Mouse (Mus musculus) urinary bladder, postnatal 36 days (tissue): ENCODE data around the gene Nrxn2.

ENCODE experiments used
- DNase-seq, 2 experiments: peaks; one replicate each; pipeline ENCODE4 v3.0.0; 2022; ENCODE audit warnings: low spot score in 2 of 2, mixed read lengths in 1 of 2

The Nrxn2 gene

GRCm38 (mm10) chr19:6542367-6543034 lies 124.0 kb downstream of the Nrxn2 start, which contains the start of gene Slc22a12:
Slc22a12 (minus strand) TSS chr19:6543032.
- no peak for DNase-seq

GRCm38 (mm10) chr19:6543035-6543383 lies 124.5 kb downstream of the Nrxn2 start:
- no peak for DNase-seq

DNA sequence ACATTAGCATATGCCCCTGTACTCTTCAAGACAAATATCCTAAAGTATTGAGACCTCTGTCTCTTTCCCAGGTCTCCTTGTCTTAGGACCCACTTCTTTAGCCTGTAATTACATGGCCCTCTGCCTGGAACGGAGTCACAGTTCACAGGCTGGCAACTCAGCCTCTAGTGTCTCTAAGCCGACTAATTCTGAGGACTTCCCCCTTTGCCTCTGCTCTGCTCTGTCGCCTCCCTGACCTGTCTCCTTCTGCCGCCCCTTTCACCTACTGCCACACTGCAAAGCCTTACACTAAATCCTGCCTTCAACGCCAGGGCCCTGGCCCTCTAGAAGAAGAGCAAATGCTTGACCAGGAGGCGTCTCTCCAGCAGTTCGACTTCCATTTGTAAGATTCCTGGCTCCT lies 125.0 kb downstream of the Nrxn2 start:
- DNase-seq = no peak

DNA sequence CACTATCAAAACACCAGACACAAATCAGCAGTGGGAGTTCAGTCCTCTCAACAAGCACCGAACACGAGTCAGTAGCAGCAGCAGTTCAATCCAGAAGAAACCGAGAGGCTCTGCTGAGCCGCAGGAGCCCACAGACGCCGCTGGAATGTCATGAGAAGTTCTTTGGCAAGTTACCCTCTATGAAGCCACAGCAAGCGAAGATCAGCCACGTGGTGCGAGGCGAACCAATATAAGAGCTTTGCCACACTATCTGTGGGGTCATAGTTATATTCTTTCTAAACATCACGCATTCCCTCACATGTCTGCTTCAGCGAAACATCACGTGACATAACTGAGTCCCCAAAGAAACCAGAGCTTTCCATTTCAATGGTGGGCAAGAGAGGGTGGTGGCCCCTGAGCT lies 126.2 kb downstream of the Nrxn2 start:
- DNase-seq = no peak

DNA sequence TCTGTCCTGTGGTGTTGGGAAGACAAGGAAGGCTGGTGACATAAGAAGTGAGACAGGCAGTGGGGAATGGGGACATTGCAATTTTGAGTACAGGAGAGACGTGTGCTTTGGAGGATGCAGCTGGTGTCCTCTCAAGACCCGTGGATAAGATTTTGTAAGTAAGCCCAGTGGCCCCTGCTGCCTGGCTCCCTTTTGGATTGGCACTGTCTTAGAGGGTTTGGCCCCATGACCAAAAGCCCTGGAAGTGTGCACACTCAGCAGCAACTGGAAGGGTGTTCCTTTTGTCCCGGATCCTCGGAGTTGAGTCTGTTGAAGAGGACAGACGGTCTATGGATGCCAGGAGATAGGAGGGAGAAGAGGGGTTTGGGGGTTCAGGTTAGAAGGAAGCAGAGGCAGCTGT lies 127.0 kb downstream of the Nrxn2 start:
- no peak for DNase-seq

DNA sequence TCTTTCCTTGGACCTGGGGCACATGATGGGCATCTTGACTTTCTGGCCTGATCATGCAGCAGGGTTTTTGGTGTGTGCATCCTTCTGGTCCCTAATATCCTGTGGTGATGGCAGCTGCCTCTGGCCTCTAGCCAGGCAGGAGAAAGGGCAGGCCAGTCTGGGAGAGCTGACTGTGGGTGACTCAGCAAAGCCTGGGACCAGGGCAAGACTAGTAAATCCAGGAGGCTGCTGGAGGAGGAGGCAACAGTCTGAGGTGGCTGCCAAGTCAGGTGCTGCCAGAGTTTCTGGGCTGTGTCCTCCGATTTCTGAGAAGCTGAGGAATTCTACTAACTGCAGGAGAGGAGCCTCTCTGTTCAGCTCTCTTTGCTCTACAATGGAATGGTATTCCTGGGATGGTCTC lies 127.6 kb downstream of the Nrxn2 start:
- peak in 1 of 2 experiments; percentile 47 for DNase-seq

DNA sequence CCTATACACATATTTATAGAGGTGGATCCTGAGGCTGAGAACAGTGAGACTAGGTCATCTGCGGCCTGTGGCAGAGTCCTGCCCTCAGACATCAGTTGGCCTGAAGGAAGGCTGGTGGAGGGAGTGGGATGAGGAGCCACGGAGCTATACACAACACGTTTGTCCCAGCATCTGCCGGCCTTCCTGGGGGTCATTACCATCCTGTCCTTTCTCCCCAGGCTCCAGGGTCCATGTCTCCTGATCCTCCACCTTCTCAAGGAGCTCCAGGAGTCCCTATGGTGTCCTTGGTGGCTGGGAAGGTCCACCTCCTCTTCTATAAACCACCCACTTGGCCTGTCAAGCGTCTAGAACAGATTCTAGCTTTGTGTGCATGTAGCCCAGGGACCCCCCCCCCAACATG lies 129.3 kb downstream of the Nrxn2 start:
- DNase-seq = no peak

DNA sequence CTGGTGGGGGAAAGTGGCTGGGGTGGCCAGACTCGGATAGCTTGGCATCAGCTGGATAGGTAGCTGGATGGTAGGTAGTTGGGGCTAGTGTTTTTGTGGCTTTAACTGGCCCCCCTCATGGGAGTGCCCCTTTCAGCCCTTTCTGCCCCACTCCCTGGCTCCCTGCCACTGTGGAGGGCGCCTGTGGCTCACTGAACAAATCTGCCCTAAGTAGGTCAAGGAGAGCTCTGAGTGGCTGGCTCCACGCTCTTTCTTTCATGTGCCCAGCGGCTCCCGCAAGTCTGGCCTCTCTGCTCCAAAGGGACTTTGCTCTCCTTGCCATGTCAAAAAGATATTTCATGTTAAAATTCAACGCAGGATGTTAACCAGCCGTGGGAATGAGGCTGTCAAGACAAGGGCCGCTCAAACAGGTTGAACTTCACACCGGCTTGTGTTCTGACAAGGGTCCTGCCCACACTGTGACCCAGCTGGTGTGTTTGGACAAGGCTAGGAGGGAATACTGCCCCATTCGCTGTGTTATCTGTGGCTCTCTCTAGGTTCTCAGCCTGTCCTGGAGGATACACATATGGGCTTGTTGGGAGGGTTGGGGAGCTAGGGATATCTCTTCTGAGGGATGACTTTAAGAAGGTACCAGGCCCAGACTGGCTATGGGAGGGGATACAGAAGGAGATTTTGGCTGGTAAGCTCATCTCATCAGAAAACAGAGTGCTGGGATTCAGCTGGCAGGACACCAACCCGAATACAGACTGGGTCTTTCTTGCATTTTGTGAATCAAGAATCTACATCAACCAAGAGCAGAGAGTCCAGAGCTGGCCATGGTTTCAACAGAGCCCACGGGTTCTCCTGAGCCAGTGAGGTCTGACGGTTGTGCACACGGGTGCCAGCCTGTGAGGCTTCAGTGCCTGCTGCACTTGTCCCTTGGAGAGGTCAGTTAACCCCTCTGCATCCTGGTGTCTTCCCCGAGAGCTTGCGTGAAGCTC lies 130.2 kb downstream of the Nrxn2 start:
- DNase-seq = no peak

GRCm38 (mm10) chr19:6549566-6549965 lies 131.0 kb downstream of the Nrxn2 start:
- DNase-seq = no peak

DNA sequence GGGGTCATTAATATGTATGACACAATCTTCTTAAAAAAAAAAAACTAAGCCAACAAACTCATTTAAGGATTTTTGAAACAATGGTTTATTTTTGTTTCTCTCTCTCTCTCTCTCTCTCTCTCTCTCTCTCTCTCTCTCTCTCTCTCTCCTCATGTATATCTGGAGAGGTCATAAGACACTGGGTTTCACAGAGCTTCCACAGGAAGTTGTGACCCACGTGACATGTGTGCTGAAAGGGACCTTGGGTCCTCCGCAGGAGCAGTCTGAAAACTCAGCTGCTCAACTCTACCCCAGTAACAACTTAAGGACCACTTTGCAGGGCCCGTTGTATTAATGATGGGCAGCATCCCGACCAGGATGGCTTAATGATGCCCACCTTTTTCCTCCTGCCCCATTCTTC lies 132.7 kb downstream of the Nrxn2 start:
- no peak for DNase-seq

- DNase-seq = peak; percentile 56 to 63
Observed at GRCm38 (mm10) chr19:6552302-6553028, 133.9 kb downstream of the Nrxn2 start.

DNA sequence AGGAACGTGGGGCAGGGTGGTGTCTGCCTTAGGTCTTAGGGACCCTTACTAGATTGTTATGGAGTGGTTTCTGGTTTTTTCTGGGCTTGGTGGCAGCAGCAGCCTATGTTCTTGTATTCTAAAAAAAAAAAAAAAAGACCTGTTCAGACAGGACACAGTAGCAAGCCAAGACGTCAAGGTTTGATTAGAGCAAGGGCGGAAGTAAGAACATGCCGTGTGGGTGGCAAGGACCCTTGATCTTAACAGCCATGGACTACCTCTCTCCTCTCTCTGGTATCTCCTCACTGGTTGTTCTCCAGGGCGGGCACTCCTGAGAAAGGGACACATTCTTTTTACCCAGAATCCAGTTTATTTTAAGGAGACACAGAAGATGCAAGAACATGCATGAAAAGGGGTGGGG lies 134.6 kb downstream of the Nrxn2 start:
- DNase-seq = no peak

DNA sequence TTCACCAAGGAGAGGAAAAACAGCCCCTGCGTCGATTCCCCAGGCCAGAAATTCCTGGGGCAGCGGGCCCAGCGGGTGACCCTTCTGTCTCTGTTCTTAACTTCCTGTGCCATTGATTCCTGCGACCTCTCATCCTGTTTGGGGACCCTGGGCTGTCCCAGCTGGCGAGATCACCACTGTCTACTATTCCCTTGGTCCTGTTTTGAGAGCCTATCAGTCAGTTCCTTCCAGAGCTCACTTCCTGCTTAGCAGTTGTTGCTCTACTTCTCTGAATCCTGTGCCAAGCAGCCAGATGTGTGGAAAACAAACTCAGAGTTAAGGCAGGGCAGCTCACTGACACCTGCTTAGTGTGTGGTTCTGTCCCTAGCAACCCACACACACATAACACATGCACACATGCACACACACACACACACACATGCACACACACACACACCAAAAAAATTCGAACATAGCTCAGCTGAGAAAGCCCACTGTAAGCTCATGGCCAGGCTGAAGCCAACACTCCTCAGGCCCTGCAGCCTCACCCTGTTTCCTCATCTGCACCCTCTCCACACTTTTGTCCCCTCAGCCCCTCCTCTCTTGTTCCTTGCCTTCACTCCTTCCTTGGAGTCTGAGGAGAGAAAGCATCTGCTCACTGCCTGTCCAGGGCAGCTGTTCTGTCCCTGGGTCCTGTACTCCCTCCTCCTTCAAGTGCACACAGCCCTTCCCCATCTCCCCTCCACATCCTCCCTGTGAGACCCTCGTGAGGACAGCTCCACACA lies 135.5 kb downstream of the Nrxn2 start:
- DNase-seq = no peak

DNA sequence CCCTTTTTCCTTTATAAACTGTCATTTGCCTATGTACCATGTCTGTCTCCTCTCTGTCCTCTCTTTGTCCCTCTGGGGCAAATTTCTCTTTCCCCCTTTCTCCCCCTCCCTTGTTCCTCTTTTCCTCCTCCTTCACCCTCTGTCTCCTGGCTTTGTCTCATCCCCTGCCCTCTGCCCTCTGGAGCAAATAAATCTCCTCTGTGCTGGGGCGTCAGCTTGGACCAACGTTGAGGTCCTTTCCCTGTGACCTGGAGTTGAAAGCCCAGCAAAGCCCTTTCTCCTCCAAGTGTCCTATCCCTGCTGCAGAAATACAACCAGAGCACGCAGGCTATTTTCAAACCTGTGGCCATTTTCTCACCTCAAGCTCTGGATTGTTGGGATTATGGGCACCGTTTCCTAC lies 141.0 kb downstream of the Nrxn2 start:
- DNase-seq = no peak

DNA sequence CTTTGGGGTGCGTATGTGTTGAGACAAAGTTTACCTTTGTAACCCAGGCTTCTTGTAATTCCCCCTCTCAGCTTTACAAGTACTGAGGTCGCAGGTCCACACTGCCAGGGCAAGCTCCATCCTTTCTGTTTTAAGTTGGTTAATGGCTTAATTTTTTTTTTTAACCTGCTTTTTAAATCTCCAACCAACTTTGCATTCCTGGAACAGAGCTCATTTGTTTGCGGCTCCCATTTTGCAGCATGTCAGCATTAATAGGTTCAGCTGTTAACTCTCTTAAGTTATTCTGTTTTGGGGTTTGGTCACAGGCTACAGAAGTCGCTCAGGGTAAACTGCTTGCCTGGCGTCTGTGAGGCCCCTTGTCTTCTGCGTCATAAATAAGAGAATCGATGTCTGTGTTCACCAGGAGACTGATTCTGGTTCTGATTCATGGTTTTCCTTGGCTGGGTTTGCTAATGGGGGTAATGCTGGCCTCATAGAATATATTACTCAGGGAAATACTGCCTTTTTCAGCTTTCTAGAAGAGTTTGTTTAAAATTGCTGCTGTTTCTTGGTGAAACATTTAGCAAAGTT lies 141.8 kb downstream of the Nrxn2 start:
- no peak for DNase-seq

DNA sequence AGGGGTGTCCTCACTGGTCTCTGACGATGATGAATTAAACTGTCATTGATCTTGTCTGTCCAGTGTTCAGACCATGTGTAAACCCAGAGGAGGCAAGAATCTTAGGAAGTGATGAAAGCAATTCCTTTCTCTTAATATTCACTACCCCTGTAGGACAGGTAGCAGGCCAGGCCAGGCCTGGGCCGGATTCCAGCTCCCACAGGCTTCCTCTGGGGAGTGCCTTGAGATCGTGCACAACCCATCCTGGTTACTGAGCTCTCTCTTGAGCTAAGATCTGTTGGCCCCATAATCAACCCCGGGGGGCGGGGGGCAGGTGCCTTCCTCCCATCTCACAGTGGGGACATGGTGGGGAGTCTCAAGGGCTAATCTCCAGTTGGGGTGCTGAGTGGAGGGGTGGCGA lies 146.6 kb downstream of the Nrxn2 start:
- DNase-seq = no peak

DNA sequence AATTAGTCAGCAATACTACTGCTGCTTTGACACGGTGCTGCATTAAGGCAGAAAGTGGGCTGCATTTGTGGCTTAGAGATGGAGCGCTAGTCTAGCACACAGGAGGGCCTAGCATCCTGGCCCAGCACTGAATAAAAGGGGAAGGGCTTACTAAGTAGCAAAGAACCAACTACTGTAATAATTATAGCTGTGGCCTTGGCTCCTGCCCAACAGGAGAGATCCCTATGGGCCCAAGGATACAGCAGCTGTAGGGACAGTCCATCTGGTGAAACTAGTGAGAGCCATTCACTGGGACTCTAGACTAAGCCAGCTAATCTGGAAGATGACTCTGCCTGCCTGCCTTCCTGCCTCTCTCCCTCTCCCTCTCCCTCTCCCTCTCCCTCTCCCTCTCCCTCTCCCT lies 147.9 kb downstream of the Nrxn2 start:
- no peak for DNase-seq

GRCm38 (mm10) chr19:6569021-6569420 lies 150.5 kb downstream of the Nrxn2 start:
- no peak for DNase-seq

DNA sequence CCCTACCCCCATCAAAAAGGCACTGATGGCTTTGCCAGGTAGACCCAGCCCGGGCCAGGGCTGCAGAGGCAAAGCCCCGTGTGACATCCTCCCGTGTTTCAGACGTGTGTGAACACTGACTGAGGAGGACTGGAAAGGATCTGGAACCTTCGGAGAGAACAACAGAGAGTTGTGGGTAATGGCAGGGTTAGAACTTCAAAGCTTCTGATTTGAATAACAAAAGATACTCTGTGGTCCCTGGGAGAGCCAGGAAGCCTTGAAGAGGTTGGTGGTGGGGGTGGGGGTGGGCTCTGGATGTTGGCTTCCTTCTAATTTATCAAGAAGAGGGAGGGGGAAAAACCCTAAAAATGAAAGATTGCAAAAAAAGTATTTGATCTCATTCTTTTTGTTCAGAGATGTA lies 151.0 kb downstream of the Nrxn2 start:
- DNase-seq = no peak

DNA sequence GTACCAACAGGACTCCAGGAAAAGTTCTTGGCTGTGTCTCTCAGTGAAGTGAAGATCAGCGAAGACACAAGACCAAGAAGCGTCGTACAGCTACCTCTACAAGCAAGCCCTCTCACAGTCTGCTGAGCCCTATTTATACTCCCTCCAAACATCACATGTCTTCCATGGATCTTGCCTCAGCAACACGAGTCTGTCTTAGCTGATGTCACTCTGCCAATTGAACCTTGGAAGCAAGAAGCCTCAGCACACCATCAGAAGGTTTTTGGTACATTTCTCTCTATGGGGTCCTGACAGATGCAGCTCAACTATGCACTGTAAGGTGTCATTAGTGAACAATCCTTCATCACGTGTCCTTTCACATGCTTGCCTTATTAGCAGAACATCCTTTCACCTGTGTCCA lies 152.9 kb downstream of the Nrxn2 start:
- DNase-seq = no peak

- DNase-seq = no peak
Observed at GRCm38 (mm10) chr19:6572001-6572400, 153.5 kb downstream of the Nrxn2 start.
